Mouse (Mus musculus): Measurements from ENCODE around the gene Wdr20.
"Not testable (repeated sequence)": the region's sequence is repeated elsewhere in the genome, so short reads cannot be mapped to it uniquely, and the experiment has no call there.

Gene Wdr20

GRCm38 (mm10) chr12:110737170-110738157, at the start of gene Wdr20:
Gene Wdr20, plus strand, starts transcription at chr12:110737944.
- DNase-seq: peak; percentile 99

DNA sequence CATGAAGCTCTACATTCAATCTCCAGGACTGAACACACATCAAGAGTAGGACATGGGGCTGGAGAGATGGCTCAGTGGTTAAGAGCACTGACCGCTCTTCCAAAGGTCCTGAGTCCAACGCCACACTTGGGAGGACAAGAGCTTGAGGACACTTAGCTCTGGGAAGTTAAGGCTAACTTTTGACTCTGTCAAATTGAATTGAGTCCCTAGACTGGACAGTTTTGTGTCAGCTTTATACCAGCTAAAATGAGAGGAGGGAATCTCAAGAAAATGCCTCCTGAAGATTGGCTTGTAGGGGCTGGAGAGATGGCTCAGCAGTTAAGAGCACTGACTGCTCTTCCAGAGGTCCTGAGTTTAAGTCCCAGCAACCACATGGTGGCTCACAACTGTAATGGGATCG, 48.8 kb upstream of the Wdr20 start:
- not testable (repeated sequence) for DNase-seq

- DNase-seq: no peak
These were observed 47.7 kb upstream of the Wdr20 start for GRCm38 (mm10) chr12:110689919-110690643.

GRCm38 (mm10) chr12:110693378-110693777, 44.4 kb upstream of the Wdr20 start:
- not testable (repeated sequence) for DNase-seq

DNA sequence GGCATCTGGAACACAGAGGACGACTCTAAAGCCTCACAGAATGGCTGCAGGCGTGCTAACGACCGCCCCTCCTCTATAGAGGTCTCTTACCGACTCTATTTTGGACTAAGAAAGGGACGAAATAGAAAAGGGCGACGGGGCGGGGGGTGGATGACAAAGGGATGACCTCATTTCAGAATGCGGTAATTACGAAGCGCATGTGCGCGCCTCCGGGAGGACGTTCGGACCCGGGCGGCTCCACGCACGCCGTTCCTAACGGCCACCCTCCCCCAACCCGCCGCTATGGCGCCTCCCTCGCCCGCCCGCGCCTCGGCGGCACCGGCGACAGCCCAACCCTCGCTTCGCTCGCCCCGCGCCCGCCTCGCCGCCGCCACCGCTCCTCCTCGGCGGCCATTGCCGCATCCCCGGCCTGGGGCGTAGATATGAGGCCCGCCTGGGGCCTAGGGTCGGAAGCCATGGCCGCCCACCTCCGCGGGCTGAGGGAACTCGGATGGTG, 42.0 kb upstream of the Wdr20 start:
- peak; percentile 61 for DNase-seq

DNA sequence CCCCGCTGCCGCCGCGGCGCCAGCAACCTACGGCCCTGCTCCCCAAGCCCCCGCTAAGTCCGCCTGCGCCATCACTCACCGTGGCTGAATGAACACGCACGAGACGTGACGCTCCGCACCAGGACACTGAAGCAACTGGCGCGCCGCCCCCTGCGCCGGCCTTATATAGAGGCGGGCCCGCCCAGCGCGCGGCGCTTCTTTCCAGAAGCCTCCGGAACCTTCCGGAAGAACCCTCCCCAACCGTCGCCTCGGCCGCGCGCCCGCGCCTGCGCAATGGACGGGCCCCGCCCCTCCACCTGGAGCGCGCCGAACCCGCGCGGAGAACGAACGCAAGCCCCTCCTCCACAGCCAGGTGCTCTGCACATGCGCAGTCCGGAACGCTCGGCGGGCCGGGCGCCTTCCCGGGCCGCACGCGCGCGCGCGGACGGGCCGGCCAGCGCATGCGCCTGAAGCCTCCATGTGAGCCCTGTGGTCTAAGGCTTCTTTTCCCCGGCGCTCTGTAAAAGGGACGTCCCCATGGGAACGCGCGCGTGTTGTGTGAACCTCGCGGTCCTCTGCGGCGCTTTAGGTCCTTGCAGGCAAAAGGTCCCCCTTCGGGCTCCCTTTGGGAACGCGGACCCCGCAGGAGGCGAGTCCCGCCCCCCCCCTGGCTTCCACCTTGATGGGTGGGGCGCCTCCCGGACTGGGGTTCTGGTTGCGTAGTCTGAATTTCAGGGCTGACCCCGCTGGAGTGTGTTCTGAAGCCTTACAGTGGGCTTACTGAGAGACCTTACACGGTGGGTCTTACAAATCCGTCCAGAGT, 41.4 kb upstream of the Wdr20 start:
- peak; percentile 99 for DNase-seq

DNA sequence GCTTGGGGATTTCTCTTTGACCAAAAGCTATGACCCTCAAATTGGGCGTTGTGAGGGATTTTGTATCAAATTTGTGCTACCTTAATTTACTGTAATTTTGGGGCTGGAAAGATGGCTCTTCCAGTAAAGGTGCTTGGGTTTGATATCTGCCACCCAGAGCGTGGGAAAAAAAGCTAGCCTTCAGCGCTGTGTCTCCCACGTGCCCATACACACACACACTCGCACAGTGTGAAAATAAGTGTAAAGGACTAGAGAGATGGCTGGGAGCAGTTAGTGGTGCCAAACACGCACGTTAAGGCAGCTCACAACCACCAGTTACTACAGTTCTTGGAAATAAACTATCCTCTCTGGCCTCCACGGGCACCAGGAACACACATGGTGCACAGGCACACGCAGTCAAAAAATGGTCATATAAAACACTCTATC, 40.8 kb upstream of the Wdr20 start:
- DNase-seq: no peak

DNA sequence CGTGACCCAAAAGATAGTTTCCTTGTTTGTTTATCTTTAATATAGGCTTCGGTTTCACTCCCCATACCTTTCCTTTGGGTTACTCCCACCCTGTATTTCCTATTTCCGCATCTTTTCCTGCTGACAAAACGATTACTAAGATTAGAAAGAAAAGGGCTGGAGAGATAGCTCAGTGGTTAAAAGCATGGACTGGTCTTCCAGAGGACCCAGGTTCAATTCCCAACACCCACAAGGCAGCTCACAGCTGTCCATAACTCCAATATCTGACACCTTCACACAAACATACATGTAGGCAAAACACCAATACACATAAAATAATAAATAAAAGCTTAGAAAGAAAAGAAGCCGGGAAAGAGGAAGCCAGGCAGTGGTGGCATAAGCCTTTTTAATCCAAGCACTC, 40.3 kb upstream of the Wdr20 start:
- DNase-seq: no peak

- no peak for DNase-seq
These were observed 39.7 kb upstream of the Wdr20 start for GRCm38 (mm10) chr12:110698080-110698479.

DNA sequence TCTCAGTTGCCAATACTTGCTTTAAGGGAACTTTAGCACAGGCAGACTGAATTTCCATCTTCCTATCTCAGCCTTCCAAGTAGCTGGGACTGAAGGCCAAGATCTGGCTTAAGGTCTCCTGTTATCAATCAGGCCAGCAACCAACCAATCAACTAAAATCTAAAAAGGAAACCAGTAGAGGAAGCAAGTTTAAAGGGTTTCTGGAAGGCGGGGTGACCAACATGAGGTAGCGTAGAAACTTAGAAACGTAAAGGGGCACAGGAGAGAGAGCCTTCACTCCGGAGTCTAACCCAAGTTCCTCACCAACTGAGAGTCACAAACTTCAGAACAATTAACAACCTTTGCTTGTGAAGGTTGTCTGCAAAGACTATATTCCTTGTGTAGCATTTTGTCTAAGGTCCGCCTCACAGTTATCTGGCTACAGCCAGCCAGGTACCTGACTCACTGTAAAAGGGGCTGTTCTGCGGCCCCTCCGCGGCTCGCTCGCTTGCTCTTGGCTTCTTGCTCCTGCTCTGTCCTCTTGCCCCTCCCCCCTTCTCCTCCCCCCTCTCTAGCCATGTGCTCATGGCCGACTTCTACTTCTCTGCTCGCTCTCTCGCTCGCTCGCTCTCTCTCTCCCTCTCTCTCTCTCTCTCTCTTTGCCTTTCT, 39.1 kb upstream of the Wdr20 start:
- no peak for DNase-seq

DNA sequence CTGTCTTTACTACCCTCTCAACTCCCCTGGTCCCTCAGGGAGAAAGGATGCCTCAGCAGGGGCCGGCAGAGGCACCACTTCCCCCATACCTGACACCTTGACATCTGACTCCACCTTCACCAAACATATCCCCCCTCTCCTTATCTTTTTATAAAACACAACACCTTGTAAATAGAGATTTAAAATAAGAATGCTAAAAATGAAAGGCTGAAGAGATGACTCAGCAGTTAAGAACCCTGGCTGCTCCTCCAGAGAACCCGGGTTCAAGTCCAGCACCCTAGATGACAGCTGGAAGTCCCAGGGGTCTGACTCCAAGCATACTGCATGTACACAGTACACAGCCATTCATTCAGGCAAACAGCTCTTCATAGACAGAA, 38.6 kb upstream of the Wdr20 start:
- DNase-seq: no peak

DNA sequence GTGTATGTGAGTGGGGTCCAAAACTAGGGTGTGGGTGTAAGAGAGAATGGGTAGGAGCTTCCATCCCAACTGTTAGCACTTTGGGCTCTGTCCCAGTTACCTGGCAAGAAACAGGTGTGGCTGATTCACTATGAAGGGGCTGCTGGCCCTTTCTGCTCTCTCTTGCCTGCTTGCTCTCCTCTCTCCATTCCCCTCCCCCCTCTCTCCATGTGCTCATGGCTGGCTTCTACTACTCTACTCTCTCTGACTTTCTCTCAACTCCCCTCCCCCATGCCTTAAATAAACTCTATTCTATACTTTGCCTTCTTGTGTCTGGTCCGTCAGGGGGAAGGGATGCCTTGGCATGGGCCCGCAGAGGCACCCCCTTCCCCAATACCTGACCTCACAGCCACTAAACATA, 37.0 kb upstream of the Wdr20 start:
- DNase-seq: no peak

- DNase-seq: not testable (repeated sequence)
These were observed 36.4 kb upstream of the Wdr20 start for GRCm38 (mm10) chr12:110701363-110701762.

DNA sequence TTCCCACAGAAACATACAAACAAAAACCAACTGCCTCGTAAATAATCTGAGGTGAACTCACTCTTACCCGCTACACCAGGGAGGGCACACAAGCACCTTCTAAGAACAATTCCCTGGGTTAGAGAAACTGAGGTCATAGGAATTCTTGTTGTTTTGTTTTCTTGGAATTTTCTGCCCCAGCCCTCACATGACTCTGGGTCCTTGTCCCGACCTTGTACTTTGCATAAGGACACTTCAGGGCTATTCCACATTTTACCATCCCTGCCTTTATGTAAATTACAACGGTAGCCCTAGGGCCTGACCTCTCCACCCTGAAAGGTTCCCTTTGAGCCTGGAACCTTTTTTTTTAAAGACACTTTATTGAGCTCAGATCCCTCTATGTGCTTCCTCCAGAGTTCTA, 35.2 kb upstream of the Wdr20 start, which contains the start of gene Hsp90aa1:
Gene Hsp90aa1, minus strand, starts transcription at position 173 of the 400 bp plus-strand sequence.
- DNase-seq: no peak

- DNase-seq: peak; percentile 84
These were observed 34.7 kb upstream of the Wdr20 start for GRCm38 (mm10) chr12:110703008-110703471.

- no peak for DNase-seq
These were observed 34.1 kb upstream of the Wdr20 start for GRCm38 (mm10) chr12:110703682-110704081.

DNA sequence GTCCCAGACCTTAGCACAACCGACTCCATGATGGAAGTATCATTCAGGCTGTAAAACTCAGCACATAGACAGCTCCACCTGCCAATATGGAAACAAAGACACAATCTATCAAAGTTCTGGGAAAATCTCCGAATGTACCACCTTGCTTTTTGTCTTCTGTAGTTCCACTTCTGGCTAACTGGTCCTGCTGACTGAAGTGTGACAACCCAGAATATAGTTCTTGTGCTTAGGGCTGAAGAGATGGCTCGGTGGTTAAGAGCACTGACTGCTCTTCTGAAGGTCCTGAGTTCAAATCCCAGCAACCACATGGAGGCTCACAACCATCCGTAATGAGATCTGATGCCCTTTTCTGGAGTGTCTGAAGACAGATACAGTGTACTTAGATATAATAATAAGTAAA, 32.3 kb upstream of the Wdr20 start:
- DNase-seq: not testable (repeated sequence)

DNA sequence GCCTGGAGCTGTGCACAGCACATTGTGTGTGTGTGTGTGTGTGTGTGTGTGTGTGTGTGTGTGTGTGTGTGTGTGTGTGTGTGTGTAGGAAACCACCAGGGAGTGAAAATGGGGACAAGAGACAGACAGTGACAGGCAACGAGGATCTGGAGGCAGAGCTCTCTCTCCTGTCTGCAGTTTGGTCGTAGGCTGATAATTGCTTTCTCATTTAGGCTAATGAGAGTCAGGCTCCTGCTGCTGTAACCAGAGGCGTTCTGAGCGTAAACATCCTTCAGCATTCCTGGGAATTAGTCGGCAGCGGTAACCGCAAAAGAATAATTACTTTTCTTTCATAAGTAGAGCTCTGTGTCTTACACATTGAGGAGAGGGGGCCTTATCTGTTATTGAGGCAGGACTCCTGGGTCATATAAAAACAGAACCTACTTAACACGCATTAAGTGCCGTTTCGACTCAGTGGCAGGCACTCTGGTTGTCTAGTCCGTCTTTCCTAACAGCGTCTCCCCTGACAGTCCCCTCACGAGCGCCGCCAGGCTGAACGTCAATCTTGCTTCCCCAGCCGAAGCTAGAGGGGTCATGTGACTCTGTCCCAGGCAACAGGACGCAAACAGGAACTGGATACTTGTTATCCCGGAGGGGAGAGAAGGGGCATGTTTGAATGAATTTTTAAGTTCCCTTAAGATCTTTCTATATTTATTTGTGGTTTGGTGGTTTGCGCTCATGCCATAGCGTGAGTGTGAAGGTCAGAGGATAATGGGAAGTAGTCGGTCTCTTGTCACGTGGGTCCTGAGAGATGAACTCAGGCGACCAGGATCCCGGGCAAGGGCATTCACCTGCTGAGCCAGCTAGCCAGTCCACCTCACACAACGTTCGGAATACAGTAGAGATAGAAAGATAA, 31.2 kb upstream of the Wdr20 start:
- DNase-seq: peak; percentile 61

GRCm38 (mm10) chr12:110707451-110707850, 30.3 kb upstream of the Wdr20 start:
- DNase-seq: no peak

DNA sequence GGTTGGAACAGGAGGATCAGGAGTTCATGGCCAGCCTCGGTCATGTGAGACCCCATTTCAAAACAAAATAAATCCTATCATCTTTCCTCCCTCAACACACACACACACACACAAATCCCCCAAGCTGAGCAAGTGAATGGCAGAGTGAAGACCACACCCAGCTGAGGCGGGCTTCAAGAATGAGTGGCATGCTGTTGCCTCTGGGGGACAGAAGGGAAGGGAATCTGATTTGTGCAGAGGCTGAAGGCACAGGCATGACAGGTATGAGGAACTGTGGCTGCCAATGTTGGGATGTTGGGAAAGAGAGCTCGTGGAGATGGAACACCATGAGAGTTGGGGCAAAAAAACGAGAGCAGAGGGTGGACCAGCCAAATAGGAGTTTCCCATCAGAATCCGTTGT, 26.5 kb upstream of the Wdr20 start:
- no peak for DNase-seq

GRCm38 (mm10) chr12:110713784-110714183, 24.0 kb upstream of the Wdr20 start:
- DNase-seq: no peak

Data from thymus, postnatal 14 days (tissue).